Comparison of ENCODE assay signal across 11 mouse cellular contexts in the genomic region with DNA sequence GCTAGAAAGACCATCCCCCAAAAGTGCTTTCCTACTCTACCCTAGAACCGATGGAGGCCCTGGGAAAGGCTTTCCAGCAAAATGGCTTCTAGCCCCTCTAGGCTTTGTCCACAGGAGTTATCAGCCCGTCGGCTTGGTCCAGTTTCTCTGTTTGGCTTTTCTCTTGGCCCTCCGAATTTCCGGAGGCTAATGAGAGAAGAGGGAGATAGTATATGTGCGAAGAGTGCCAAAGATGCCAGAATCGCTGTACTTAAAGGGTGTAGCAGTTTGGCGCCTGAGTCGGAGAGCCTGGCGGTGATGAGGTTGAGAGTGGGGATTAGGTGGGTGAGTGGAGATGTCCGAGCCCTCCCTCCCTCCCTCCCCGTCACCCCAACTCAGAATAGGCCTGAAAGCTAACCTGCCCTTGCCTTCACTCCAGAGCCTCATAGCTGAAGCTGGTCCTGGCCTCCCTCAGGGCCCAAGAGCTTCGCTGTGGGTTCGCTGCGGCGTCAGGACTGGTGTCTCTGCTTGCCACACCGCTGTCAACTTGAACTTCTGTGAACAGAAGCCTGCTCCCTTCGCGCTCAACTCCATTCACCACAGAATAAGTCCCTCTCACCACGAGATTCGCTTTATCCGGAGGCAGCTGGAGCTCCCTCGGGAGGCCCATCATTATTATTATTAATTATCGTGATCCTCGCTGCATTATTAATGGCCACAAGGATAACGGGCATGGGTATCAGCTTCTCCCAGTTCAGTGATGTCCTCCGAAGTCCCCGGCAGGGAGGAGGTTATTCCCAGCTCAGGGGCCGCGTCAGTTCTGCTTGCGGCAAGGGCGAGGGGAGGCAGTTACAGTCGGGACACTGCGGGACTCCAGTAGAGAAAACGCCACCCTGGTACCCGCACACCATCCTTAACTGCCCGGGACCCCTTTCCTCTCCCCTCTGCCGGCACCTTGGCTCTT. TPM values are rescaled to one million over a fixed set of nuclear protein-coding genes. Genes with fewer than 3 reads are reported as not detected.
A peak's percentile ranks its signal among the peaks of the same experiment; 100 is the strongest.
DNase-seq lines count a peak whose midpoint lies in the region; ATAC-seq and TF ChIP-seq lines count a peak whose summit lies in the region.
"Had no signal": no experiment of that assay in that cellular context is flagged by ENCODE, and none has a peak within 500 bp of the region (broad histone marks: within the 10 kb centered on the region; RNA-seq: fewer than 3 reads in every experiment).

No protein-coding gene starts in this region.

- peak overlapping the region; percentile 78 for H3K27ac ChIP-seq in hindbrain, embryonic 12.5 days
- H3K27ac ChIP-seq in midbrain, postnatal 0 days (ENCODE audit: low read depth, low read length) = peak overlapping the region; percentile 19

- intact Hi-C loops in heart, postnatal 25 days (cut with DNase I) = no loop called here

- under 1% methylated on average over 36 of the region's 38 CpGs for WGBS in hindbrain, embryonic 12.5 days
- WGBS in midbrain, postnatal 0 days = 6% methylated on average over 38 of the region's 38 CpGs

- peak overlapping the region; percentile 52 for H3K4me2 ChIP-seq in hindbrain, embryonic 12.5 days (replicated peaks)
- H3K4me2 ChIP-seq in midbrain, postnatal 0 days (ENCODE audit: low read depth, low read length, poor library complexity, severe bottlenecking) = peak overlapping the region; percentile 45

- H3K27me3 ChIP-seq in hindbrain, embryonic 12.5 days = peaks cover 70% of the 10 kb centered on the region
- H3K27me3 ChIP-seq in midbrain, postnatal 0 days (ENCODE audit: insufficient read depth, low read length) = peaks cover 47% of the 10 kb centered on the region

- TF ChIP-seq POLR2A in brain, embryonic 14.5 days (IDR thresholded peaks at IDR 0.05; ENCODE audit: borderline replicate concordance, extremely low read depth, insufficient read depth, insufficient read length, poor library complexity, severe bottlenecking) = no peak

- H3K9me3 ChIP-seq in hindbrain, embryonic 12.5 days (replicated peaks) = no peaks in the 10 kb centered on the region
- no peaks in the 10 kb centered on the region for H3K9me3 ChIP-seq in midbrain, postnatal 0 days (ENCODE audit: low read length)

- H3K9ac ChIP-seq in hindbrain, embryonic 12.5 days = peak overlapping the region; percentile 69
- H3K9ac ChIP-seq in midbrain, postnatal 0 days (replicated peaks; ENCODE audit: low read length, poor library complexity, severe bottlenecking) = peak overlapping the region; percentile 44

- H3K4me3 ChIP-seq in hindbrain, embryonic 12.5 days = peak overlapping the region; percentile 32
- peak overlapping the region; percentile 47 for H3K4me3 ChIP-seq in midbrain, postnatal 0 days (ENCODE audit: low read depth, low read length)

- H3K36me3 ChIP-seq in hindbrain, embryonic 12.5 days = no peaks in the 10 kb centered on the region
- no peaks in the 10 kb centered on the region for H3K36me3 ChIP-seq in midbrain, postnatal 0 days (ENCODE audit: insufficient read depth, low read length)

- no peak for TF ChIP-seq CTCF in brain, embryonic 14.5 days (IDR thresholded peaks at IDR 0.05; ENCODE audit: borderline replicate concordance, extremely low read depth, insufficient read depth, insufficient read length)
- TF ChIP-seq CTCF in midbrain, postnatal 0 days (IDR thresholded peaks at IDR 0.05) = no peak

- peak; percentile 55 for ATAC-seq in hindbrain, embryonic 12.5 days (ENCODE audit: low FRiP score)
- ATAC-seq in midbrain, postnatal 0 days (ENCODE audit: low FRiP score) = 0 out of 2 replicates have a peak, but pooled peaks have one; percentile 25
- ATAC-seq: lung, postnatal 0 days had no signal

- H3K4me1 ChIP-seq in hindbrain, embryonic 12.5 days = peaks cover 17% of the 10 kb centered on the region
- no peaks in the 10 kb centered on the region for H3K4me1 ChIP-seq in midbrain, postnatal 0 days (ENCODE audit: insufficient read depth, low read length)

- peak; percentile 76 for DNase-seq in brain, embryonic 14.5 days (ENCODE audit: low read depth)
- DNase-seq in embryo, embryonic 10 days (ENCODE audit: low spot score) = peak; percentile 72
- DNase-seq in midbrain, postnatal 0 days (ENCODE audit: low spot score) = no peak
- DNase-seq in heart, postnatal 25 days (ENCODE audit: low spot score) = no peak
- DNase-seq in spleen, postnatal 14 days (ENCODE audit: low spot score in 2 of 2) = no peak
- DNase-seq in urinary bladder, postnatal 36 days (ENCODE audit: low spot score in 2 of 2) = no peak
- DNase-seq: layer of hippocampus, adult 9-11 months; thymus, postnatal 14 days had no signal

RNA-seq across cellular contexts. Expression of a gene that starts 7.1 kb away (rescaled TPM):
- 51.8 and 66.8 TPM in 2 replicates for polyA plus RNA-seq in brain, embryonic 14.5 days (2012; rRNA removed)
- 18.3 TPM in 2 replicates for polyA plus RNA-seq in hindbrain, embryonic 12.5 days (2016; fragmentation: Nextera tagmentation; extraction: Ambion mirVana)
- 69.2 and 106 TPM in 2 replicates for total RNA-seq in midbrain, postnatal 0 days (2014; rRNA removed)
- polyA plus RNA-seq in midbrain, postnatal 0 days (2015; fragmentation: Nextera tagmentation; extraction: Ambion mirVana) = 6.9 and 13.9 TPM in 2 replicates
- not detected for total RNA-seq in heart, postnatal 25 days (2021)
- polyA plus RNA-seq: heart, postnatal 0 days had no signal

RNA-seq across cellular contexts. Expression of a gene that starts 8.0 kb away (rescaled TPM):
- polyA plus RNA-seq in brain, embryonic 14.5 days (2012; rRNA removed) = 0.16 and 0.25 TPM in 2 replicates
- polyA plus RNA-seq in hindbrain, embryonic 12.5 days (2016; fragmentation: Nextera tagmentation; extraction: Ambion mirVana) = 0.55 and 0.58 TPM in 2 replicates
- 0.19 and 0.38 TPM in 2 replicates for total RNA-seq in midbrain, postnatal 0 days (2014; rRNA removed)
- polyA plus RNA-seq in midbrain, postnatal 0 days (2015; fragmentation: Nextera tagmentation; extraction: Ambion mirVana) = 0.21 and 0.32 TPM in 2 replicates
- total RNA-seq in heart, postnatal 25 days (2021) = not detected
- polyA plus RNA-seq: heart, postnatal 0 days; lung, postnatal 0 days had no signal

RNA-seq across cellular contexts. Expression of a gene that starts 16.9 kb away (rescaled TPM):
- polyA plus RNA-seq in brain, embryonic 14.5 days (2012; rRNA removed) = 10.4 and 18.6 TPM in 2 replicates
- 18.1 and 25.0 TPM in 2 replicates for polyA plus RNA-seq in hindbrain, embryonic 12.5 days (2016; fragmentation: Nextera tagmentation; extraction: Ambion mirVana)
- 10.7 and 24.8 TPM in 2 replicates for total RNA-seq in midbrain, postnatal 0 days (2014; rRNA removed)
- 4.4 and 8.8 TPM in 2 replicates for polyA plus RNA-seq in midbrain, postnatal 0 days (2015; fragmentation: Nextera tagmentation; extraction: Ambion mirVana)
- total RNA-seq in heart, postnatal 25 days (2021) = not detected
- polyA plus RNA-seq: heart, postnatal 0 days; lung, postnatal 0 days had no signal

RNA-seq across cellular contexts. Expression of a gene that starts 31.4 kb away (rescaled TPM):
- 0.16 and 0.52 TPM in 2 replicates for polyA plus RNA-seq in brain, embryonic 14.5 days (2012; rRNA removed)
- polyA plus RNA-seq in hindbrain, embryonic 12.5 days (2016; fragmentation: Nextera tagmentation; extraction: Ambion mirVana) = 2.8 and 4.0 TPM in 2 replicates
- total RNA-seq in midbrain, postnatal 0 days (2014; rRNA removed) = 1.9 TPM in 1 of 2 replicates, not detected in the other
- 0.07 TPM in 1 of 2 replicates, not detected in the other for polyA plus RNA-seq in midbrain, postnatal 0 days (2015; fragmentation: Nextera tagmentation; extraction: Ambion mirVana)
- total RNA-seq in heart, postnatal 25 days (2021) = not detected
- polyA plus RNA-seq: heart, postnatal 0 days; lung, postnatal 0 days had no signal

RNA-seq across cellular contexts. Expression of a gene that starts 51.8 kb away (rescaled TPM):
- polyA plus RNA-seq in brain, embryonic 14.5 days (2012; rRNA removed) = 22.4 and 22.7 TPM in 2 replicates
- 33.4 and 34.9 TPM in 2 replicates for polyA plus RNA-seq in hindbrain, embryonic 12.5 days (2016; fragmentation: Nextera tagmentation; extraction: Ambion mirVana)
- 9.2 and 16.7 TPM in 2 replicates for total RNA-seq in midbrain, postnatal 0 days (2014; rRNA removed)
- 22.1 and 27.2 TPM in 2 replicates for polyA plus RNA-seq in midbrain, postnatal 0 days (2015; fragmentation: Nextera tagmentation; extraction: Ambion mirVana)
- 10 to 100 TPM; 78.0 to 90.8 TPM for total RNA-seq in heart, postnatal 25 days (2021)

Comparison
In these comparisons a context has a peak if more than half of its experiments do, and no peak if none do; other contexts are left out.
1. DNase-seq: peak in brain, embryonic 14.5 days (single experiment) and embryo, embryonic 10 days (single experiment); none in midbrain, postnatal 0 days (single experiment), heart, postnatal 25 days (single experiment), spleen, postnatal 14 days (0 of 2) and urinary bladder, postnatal 36 days (0 of 2).